Mouse (Mus musculus) fat pad, adult 2 months (tissue): ENCODE measurements around the gene Hdac4.

Experiments used
- DNase-seq: peaks from one replicate; pipeline ENCODE4 v3.0.0-alpha.2; 2011; ENCODE audit warnings: low read depth, low spot score; ENCODE audit errors: extremely low read depth

Gene Hdac4

GRCm38 (mm10) chr1:92179070-92179469 lies 16.4 kb downstream of the Hdac4 start:
- no peak for DNase-seq

- DNase-seq, result no peak
Measured at GRCm38 (mm10) chr1:92178021-92178895, 17.2 kb downstream of the Hdac4 start.

GRCm38 (mm10) chr1:92177599-92177998 lies 17.9 kb downstream of the Hdac4 start:
- no peak for DNase-seq

DNA sequence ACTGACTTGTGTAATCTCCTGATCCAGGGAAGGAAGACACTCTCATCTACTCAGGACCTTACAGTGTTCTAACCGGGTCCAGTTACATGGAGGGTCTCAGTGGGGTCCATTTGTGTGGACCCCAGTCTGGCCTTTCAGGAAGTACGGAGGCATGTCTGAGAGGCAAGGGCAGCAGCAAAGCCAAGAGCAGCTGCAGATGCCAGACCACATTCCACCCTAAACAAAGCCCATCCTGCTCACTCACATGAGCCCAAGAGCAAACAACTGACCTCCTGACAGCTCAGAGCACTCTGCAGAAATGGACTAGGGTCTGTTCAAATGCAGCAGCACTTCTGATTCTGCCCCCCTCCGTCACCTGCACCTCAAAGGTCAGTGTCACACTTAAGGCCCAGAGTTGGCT lies 18.3 kb downstream of the Hdac4 start:
- DNase-seq, result no peak

- no peak for DNase-seq
Measured at GRCm38 (mm10) chr1:92175266-92175665, 20.2 kb downstream of the Hdac4 start.

DNA sequence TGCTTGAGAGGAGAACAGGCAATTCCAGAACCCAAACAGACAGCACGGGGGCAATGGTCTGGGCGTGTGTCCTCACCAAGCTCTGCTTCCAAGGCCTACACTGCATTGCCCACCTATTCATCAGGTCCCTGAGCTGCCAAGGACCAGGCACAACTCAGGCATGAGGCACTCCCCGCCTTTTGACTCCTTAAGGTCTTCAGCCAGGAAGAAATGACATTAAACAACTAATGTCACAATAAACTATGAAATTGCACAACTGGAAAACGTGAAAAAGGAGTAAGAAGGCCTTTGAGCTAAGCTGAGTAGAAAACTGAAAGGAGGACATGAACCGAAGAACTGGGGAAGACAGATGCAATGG lies 20.6 kb downstream of the Hdac4 start:
- no peak for DNase-seq

DNA sequence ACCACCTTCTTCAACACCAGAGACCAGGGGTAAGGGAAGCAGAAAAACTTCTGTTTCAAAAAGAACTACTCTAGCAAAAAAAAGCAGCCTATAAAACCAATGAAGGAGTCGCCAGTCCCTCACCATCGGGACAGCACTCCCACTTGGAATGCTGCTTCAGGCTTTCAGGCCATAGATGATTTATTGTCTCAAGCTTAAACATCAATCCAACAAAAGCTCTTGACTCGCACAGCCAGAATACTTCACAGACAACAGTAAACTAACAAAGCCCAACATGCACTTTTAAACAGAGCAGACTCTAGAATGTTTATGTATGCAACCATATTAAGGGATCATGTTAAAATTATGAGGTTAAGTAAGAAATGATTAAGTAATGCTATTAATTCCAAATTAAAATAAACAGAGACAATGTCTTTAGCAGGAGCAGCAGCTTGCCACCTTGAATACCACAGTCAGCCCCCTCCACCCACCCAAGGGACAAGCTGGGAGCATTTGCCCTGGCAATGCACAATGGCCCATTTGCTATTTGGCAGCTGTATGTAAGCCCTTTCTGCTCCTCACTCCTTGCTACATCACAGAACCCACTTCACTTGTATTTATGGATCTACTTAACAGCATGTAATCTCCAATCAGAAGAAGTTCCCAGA lies 21.1 kb downstream of the Hdac4 start:
- DNase-seq, result no peak

GRCm38 (mm10) chr1:92170616-92171235 lies 24.8 kb downstream of the Hdac4 start:
- no peak for DNase-seq

GRCm38 (mm10) chr1:92169776-92170055 lies 25.8 kb downstream of the Hdac4 start:
- no peak for DNase-seq

- DNase-seq, result no peak
Measured at GRCm38 (mm10) chr1:92168900-92169775, 26.4 kb downstream of the Hdac4 start.

DNA sequence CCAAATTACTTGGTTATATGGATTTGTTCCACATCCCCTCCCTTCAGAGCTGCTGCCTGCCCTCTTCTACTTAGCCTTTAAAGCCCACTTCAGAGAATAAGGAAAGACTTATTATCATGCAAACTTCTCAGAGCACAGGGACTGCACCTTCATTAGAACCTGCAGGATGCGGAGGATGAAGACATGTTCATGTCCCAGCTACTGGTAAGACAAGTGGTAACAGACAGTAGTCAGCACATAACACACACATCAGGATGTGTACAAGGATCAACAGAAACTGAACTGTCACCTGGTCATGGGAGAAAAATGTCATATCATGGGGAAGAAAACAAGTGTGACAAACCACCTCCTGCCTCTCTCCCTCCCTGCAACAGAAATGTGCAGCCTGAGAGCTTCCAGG lies 31.6 kb downstream of the Hdac4 start:
- no peak for DNase-seq

DNA sequence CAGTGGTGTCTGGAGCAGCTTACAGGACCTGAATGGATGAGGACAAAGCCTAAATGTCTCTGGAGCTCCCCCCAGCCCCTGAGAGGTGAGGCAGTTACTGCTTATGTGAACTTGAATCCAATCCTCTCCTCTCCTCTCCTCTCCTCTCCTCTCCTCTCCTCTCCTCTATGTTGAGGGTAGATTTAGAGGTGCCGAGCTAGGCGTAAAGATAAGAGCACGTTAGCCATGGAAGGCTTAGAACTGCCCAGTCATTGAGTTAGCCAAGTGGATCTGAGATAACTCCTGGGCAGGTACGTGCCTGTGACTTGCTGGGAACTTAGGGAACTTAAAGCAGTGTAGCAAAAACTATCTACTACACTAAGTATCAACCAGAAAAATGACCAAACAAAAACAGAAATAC lies 35.7 kb downstream of the Hdac4 start:
- no peak for DNase-seq

GRCm38 (mm10) chr1:92150201-92150600 lies 45.3 kb downstream of the Hdac4 start:
- no peak for DNase-seq

- DNase-seq, result no peak
Measured at GRCm38 (mm10) chr1:92148527-92148926, 47.0 kb downstream of the Hdac4 start.

DNA sequence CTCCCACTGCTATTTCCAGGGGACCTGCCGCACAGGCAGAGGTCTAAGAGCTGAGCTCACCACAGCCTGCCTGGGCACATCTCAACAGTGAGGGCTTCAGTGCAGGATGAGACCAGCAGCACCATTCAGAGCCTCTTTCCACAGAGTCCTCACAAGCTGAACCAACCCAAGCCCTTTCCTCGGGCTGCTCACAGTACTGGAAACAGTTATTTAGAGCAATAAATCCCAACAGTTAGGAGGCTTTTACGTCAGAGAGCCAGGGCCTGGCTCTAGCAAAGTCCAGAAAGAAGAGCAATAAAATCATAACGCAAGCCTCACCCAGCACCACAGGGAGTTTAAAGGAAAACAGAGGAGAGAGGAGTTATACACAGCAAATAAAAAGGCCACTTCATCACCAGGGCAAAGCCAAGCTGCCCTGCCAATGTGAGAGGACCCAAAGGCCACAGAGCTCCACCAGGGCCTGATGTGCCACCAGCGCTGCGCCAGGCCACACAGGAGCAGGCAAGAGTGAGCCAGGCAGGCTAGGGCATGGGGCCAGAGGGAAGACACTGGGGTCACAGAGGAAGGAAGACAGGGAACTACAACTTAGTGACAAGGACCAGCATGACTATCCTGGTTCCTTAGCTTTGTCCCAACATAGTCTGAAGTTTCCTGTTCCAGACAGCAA lies 50.5 kb downstream of the Hdac4 start:
- no peak for DNase-seq

DNA sequence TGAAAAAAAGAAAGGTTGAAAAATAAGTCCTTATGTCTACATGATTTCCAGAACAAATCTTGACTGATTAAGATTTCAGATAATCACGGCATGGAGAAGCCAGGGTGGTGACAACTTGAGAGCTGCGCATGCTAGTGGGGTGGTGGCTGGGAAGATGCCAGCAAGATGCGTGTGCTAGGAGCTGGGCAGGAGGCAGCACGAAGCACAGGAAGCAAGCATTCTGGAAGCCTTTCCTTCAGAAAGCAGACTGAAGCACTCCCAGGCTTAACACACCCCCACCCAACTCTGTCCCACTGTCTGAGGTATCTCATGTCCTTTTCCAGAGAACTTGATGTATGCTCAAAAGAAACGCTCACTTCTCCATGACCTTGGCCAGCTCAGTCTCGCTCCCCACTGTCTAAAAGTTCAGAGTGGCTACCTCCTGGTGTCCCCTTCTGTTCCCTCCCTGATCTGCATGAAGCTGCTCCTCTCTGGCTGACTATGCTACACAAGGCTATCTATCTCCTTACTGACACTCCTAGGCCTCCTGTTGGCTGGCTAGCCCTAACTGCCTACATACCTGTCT lies 52.1 kb downstream of the Hdac4 start:
- DNase-seq, result no peak

DNA sequence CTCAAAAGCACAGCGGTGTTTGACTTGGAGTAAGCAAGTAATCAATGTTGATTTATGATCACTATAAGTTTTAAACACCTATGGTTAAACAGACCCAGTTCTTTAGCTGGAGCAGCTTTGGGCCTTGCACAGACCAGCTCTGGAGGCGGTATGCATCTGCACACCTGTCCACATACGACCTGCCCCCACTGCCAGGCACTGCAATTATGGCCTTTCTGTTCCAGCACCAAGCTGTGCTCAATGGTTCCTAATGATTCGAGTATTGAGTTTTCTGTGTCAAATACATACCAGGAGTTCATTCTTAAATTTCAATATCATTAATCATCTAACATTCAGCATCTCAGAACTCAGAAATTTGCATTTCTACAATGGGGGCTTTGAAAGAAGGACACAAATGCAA lies 52.7 kb downstream of the Hdac4 start:
- DNase-seq, result no peak

DNA sequence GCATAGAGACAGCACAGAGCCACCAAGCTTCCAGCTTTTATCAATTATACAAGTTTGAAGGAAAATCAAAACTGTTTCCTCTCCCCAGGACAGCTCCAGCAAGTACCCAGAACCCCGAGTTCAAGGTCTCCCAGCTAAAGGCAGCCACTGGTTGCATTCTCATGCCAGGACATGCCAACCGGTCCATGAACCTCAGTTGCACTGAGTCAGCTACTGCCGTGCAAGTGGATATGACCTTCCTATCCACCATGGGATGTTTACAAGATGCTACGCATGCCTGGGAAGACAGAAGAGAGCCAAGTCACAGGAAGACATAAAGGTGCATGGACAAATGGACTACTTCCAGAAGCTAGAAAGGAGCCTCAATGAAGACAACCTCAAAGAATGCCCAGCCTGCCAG lies 56.5 kb downstream of the Hdac4 start:
- no peak for DNase-seq

DNA sequence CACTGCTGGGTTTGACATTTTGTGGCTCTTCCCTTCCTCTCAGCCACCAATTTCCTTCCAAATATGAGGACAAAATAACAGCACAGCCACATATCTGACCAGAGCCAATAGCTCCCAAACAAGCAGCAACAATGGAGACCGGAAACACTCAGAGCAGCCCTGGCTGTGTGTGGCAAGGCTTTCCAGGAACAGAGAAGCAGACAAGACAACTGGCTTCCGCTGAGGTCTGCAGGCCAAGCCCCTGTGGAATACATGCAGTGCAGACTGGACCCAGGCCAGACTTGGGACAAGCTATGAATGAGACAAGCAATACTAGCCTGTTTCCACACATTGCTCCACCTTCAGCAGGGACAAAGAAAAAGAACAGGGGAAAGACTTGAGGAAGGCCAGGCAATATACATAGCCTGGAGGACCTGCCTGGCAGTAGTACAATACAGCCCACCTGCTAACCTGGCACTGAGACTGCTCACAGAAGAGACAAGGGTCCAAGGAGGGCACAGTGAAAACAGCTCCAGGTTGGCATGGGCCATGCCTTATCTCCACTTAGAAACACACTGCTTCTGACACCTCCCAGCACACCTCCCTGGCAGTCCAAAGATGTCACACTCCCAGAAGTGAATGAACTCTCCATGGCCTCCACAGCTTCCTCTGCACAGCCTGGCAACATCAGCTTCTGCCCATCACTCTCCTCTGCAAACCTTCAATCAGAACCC lies 58.2 kb downstream of the Hdac4 start:
- DNase-seq, result no peak

- no peak for DNase-seq
Measured at GRCm38 (mm10) chr1:92136362-92136761, 59.1 kb downstream of the Hdac4 start.
